Mouse (Mus musculus) kidney, adult 2 months (tissue): ENCODE results near the gene Cep170b.

Experiments used
- CTCF ChIP-seq: fragments of 200-500 bp; conservative IDR thresholded peaks from 2 replicates; pipeline ENCODE4 v1.5.1; 2011; ENCODE audit warnings: low read depth, mild to moderate bottlenecking, control low read depth, low read length, moderate library complexity, mixed read lengths; ENCODE audit not compliant: insufficient read depth, insufficient read length
- POLR2A ChIP-seq: fragments of 200-500 bp; IDR thresholded peaks from one replicate; pipeline ENCODE4 v1.6.1; 2011; ENCODE audit warnings: low read depth, low read length, control low read depth

- TF ChIP-seq CTCF: no peak
- TF ChIP-seq POLR2A: no peak
These were observed 41.2 kb downstream of the Cep170b start for GRCm38 (mm10) chr12:112761411-112761810.
